Mouse (Mus musculus) regulatory T cell (primary cell): Measurements from ENCODE around the gene Necab2.

Experiments used
- in situ Hi-C: fragments of 300-600 bp; cut with MboI, MseI; formaldehyde crosslinking; loops from one replicate; pipeline ENCODE4 v1.15.1; 2025; ENCODE audit warnings: high pct_unique_total_duplicates

Gene Necab2

DNA sequence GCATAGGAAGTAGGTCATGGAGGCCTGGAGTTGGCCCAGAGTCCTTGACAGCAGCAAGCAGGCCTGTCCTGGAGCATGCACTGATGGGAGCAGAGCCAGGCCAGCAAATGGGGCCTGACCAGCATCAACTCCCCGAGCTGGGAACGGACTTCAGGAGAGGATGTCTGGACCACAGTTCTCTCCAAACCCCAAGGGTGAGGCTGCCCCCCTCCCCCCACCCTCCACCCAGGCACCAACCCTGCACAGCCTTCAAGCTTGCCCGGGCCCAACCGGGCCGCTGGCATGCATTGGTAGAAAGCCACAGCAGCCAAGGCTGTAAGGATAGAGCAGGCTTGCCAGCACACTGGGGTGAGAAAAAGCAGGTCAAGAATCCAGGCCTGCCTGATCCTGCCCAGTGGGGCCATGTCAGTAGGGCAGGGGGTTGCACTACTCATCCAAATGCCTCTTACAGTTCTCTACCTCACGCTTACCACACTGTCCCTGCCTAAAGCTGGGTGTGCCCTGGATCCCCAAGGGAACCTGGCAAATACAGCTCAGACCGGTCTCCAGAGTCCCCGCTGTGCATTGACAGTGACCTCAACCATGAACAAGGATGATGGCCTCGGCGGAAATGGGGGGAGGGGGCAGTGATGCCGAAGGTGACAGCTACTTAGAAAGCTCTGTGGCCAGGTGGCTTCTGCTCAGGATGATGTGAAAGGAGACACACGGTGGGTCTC, 18.7 kb upstream of the Necab2 start:
- in situ Hi-C loops: loop anchor here (5.0 kb wide), 1 partner anchor 485 kb away; the partner anchor contains the start of genes Gm20388 and Usp10

- in situ Hi-C loops: loop anchor here (5.0 kb wide), 1 partner anchor 484 kb away; the partner anchor contains the start of genes Gm20388 and Usp10
These were observed 18.2 kb upstream of the Necab2 start for GRCm38 (mm10) chr8:119428350-119428740.

GRCm38 (mm10) chr8:119428766-119429327, 17.7 kb upstream of the Necab2 start:
- in situ Hi-C loops: loop anchor here (5.0 kb wide), 1 partner anchor 483 kb away; the partner anchor contains the start of genes Gm20388 and Usp10

GRCm38 (mm10) chr8:119429552-119429951, 17.0 kb upstream of the Necab2 start:
- in situ Hi-C loops: loop anchor here (5.0 kb wide), 1 partner anchor 483 kb away; the partner anchor contains the start of genes Gm20388 and Usp10

GRCm38 (mm10) chr8:119430250-119430649, 16.3 kb upstream of the Necab2 start:
- in situ Hi-C loops: no loop called here

DNA sequence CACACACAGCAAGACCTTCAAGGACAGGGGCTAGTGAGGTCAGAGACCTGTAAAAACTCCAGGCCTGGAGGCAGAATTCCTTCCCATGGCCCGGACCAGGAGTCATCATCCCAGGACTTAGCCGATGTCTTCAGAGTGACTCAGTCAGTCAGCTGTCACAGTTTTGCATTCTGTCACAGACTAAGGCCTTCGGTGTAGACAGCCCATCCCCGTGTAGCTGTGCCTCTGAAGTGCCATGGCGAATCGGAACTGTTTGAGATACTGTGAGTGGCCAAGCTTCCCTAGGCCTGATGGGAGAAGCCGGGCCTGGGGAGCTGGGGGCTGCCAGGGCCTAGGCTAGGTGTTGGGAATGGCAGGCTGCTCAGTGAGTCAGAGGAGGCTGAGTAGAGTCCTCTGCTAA, 15.8 kb upstream of the Necab2 start:
- in situ Hi-C loops: no loop called here

- in situ Hi-C loops: no loop called here
These were observed 14.1 kb upstream of the Necab2 start for GRCm38 (mm10) chr8:119432372-119432771.

DNA sequence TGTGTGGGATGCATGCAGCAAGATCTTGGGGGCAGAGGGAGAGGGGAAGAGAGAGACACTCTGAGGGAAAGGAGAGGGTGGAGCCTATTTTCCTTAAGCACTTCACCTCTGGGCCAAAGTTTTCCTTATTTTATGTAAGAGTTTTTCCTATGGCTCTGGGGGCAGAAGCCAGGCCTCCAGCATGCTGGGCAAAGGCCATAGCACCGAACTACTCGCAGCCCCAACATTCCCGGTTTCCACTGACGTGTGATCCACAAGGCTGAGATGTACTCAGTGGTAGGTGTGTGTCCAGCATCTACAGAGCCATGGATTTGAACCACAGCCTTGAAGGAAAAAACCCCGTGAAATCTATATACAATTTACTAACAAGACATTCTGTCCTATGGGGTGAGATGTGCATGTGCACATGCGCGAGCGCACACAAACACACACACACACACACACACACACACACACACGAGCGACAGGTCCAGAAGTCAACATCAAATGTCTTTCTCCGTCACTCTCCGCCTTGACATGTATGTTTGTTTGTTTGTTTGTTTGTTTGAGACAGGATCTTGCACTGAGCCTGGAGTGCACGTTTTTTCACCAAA, 12.8 kb upstream of the Necab2 start, which contains the start of gene Osgin1:
Gene Osgin1, plus strand, starts transcription at position 543 of the 593 bp plus-strand sequence.
- in situ Hi-C loops: no loop called here

DNA sequence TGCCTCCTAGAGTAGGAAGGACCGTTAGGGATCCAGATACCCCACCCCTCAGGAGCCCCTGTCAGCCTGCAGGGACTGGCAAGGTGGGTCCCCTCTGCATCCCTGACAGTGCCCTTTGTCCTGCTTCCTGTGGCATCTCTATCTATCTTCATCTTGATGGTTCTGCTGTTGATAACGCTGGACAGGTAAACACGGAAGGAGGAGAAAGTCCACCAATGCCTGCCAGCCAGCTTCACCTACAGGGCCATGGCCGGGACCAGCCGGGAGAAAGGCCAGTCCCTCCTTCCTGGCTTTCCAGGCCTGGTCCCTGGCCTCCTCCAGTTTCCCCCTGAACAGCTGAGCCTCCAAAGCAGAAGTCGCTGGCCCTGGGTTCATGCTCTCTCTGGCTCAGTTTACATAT, 11.9 kb upstream of the Necab2 start:
- in situ Hi-C loops: no loop called here

DNA sequence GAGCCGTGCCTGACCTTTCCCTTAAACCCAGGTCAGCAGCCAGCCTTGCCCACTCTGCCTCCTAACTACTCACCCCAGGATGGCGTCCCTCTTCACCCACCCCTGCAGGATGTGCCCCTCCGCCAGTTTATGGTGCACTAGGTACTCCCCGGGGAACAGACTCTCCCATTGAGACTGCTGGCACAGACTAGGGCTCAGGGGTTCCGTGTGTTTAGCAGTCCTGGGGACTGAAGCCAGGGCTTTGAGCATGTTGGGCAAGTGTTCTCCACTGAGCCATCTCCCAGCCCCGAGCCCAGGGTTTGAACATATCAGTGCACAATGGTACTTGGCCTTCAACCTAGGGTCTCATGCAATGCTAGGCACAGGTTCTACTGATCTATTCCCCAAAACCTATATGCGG, 11.0 kb upstream of the Necab2 start:
- in situ Hi-C loops: no loop called here

GRCm38 (mm10) chr8:119436331-119436730, 10.2 kb upstream of the Necab2 start:
- in situ Hi-C loops: no loop called here

GRCm38 (mm10) chr8:119436933-119437332, 9.6 kb upstream of the Necab2 start:
- in situ Hi-C loops: no loop called here

DNA sequence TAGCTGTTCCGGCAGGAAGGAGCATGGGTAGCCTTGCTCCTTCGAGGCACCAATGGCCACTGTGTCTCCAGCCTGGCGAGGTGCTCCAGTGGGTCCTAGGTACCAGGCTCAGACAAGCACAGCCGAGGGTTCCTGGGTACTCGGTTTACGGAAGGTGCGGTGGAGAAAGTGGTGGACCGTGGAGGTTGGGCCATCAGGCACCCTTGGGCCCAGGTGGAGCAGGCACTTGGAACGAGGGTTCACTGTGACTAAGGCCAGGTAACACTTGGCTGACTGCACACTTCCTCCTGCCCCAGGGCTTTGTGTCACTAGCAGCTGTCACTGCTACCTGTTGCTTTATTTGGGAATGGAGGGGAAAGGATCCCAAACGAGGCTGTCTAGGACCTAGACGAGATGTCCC, 9.0 kb upstream of the Necab2 start:
- in situ Hi-C loops: no loop called here

GRCm38 (mm10) chr8:119438876-119439275, 7.6 kb upstream of the Necab2 start:
- in situ Hi-C loops: no loop called here

GRCm38 (mm10) chr8:119439424-119439823, 7.1 kb upstream of the Necab2 start:
- in situ Hi-C loops: no loop called here

DNA sequence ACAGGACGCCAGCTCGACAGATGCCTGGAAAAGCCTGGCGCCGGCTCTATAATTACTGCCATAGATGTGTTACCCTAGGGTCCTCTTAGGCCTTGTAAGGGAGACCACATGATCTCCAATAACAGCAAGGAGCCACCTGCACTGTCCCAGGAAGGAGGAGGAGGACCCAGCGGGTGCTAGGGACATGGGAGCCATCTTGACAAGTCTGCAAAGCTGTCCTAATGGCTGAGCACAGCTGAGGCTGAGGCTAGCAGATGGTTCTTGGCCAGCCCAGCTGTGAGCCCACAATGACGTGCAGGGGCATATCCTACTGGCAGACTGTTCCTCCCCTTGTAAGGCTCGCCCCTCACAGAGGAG, 6.6 kb upstream of the Necab2 start:
- in situ Hi-C loops: no loop called here

DNA sequence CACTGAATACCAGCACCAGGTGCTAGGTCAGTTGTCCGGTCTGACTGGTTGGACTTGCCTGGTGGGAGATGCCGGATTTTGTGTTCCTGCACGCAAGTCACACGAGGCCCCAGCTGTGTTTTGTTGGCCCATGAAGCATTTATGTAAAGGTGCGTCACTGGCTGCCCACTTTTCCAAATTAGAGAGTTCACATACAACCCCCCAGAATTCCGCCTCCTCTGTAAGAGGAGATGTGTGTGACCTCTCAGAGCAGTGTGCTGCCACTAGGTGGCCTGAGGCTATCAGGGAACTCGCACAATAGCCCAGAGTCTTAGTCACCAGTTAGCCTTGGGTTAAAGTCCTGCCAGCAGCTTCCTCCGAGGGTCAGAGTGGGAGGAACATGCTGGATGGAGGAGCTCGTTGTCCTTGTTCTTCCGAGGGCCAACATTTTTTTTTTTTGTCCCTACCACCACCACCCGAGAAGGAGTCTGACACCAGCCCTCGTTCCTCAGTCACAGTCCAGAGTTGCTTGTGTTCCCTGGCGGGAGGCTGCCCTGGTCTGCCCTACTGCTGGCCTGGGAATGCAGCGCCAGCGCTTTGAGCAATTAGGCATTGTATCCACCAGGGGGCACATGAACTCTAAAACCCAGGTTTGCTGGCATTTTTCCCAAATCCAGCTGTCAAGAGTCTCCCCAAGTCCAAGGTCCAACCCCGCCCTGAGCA, 6.1 kb upstream of the Necab2 start:
- in situ Hi-C loops: no loop called here

DNA sequence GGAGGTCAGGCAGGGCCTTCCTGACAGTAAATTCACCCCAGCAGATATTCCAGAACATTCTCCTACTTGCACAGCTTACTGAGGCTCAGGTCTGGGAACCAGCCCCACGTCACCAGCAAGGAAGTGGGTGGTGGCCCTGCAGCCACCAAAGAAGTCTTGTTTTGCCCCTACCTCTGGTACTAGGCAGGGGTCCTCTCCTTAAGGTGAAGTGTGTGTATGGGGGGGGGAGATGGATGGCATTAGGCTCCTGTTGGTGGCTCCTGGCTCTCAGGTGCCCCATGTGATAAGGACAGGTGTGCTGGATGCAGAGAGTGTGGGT, 5.6 kb upstream of the Necab2 start:
- in situ Hi-C loops: no loop called here

DNA sequence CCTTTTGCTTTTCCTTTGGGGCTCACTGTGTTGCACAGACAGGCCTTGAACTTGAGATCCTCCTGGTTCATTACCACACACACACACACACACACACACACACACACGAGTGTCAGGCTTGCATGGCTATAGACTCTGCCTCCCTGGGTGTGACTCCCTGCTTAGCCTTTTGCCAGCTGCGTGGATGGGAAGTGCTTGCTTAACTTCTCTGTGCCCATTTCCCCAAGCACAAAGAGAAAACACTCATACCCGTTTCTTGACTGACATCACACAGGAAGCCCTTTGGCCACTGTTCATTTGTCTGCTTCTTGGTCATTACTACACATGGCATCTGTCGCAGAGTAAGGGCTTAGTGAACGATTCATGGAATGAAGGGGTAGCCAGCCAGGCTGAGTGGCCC, 4.5 kb upstream of the Necab2 start:
- in situ Hi-C loops: no loop called here

DNA sequence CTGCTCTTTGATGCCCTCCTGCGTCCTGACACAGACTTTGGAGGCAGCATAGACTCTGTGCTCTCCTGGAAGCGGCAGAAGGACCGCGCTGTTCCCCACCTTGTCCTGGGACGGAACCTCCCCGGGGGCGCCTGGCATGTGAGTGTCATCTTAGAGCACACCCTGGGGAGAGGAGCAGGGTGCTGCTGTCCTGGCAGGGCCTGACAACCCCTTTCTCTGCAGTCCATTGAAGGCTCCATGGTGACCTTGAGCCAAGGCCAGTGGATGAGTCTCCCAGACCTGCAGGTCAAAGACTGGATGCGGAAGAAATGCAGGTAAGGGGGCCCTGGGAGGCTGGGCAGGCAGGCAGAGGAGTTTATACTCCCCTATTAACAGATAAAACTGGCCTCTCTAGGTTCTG, 3.5 kb upstream of the Necab2 start:
- in situ Hi-C loops: no loop called here

GRCm38 (mm10) chr8:119446990-119447780, 666 bp downstream of the Necab2 start:
- in situ Hi-C loops: loop anchor here (5.0 kb wide), 1 partner anchor 35 kb away; no protein-coding TSS in a partner anchor
